Mouse (Mus musculus): Measurements from ENCODE around the gene Pakap.

Pakap gene

GRCm38 (mm10) chr4:57574181-57574580 is 6.2 kb downstream of the Pakap start:
- DNase-seq (ENCODE audit: low read depth), result no peak

- no peak for DNase-seq (ENCODE audit: low read depth)
These were observed 6.7 kb downstream of the Pakap start for GRCm38 (mm10) chr4:57574646-57575045.

- no peak for DNase-seq (ENCODE audit: low read depth)
These were observed 7.7 kb downstream of the Pakap start for GRCm38 (mm10) chr4:57575686-57576085.

- DNase-seq (ENCODE audit: low read depth), result no peak
These were observed 8.1 kb downstream of the Pakap start for GRCm38 (mm10) chr4:57576095-57576494.

GRCm38 (mm10) chr4:57579683-57580082 is 11.7 kb downstream of the Pakap start:
- no peak for DNase-seq (ENCODE audit: low read depth)

- DNase-seq (ENCODE audit: low read depth), result no peak
These were observed 17.4 kb downstream of the Pakap start for GRCm38 (mm10) chr4:57585281-57585800.

GRCm38 (mm10) chr4:57586933-57587658 is 19.1 kb downstream of the Pakap start:
- DNase-seq (ENCODE audit: low read depth), result no peak

GRCm38 (mm10) chr4:57588356-57588755 is 20.4 kb downstream of the Pakap start:
- no peak for DNase-seq (ENCODE audit: low read depth)

GRCm38 (mm10) chr4:57592751-57593150 is 24.8 kb downstream of the Pakap start:
- DNase-seq (ENCODE audit: low read depth), result no peak

- no peak for DNase-seq (ENCODE audit: low read depth)
These were observed 32.0 kb downstream of the Pakap start for GRCm38 (mm10) chr4:57599946-57600345.

- no peak for DNase-seq (ENCODE audit: low read depth)
These were observed 32.9 kb downstream of the Pakap start for GRCm38 (mm10) chr4:57600685-57601457.

- DNase-seq (ENCODE audit: low read depth), result no peak
These were observed 33.5 kb downstream of the Pakap start for GRCm38 (mm10) chr4:57601458-57601835.

GRCm38 (mm10) chr4:57601903-57602617 is 34.1 kb downstream of the Pakap start:
- no peak for DNase-seq (ENCODE audit: low read depth)

- DNase-seq (ENCODE audit: low read depth), result no peak
These were observed 38.3 kb downstream of the Pakap start for GRCm38 (mm10) chr4:57606258-57606657.

GRCm38 (mm10) chr4:57607247-57607942 is 39.4 kb downstream of the Pakap start:
- peak; percentile 47 for DNase-seq (ENCODE audit: low read depth)

GRCm38 (mm10) chr4:57611303-57612077 is 43.5 kb downstream of the Pakap start:
- no peak for DNase-seq (ENCODE audit: low read depth)

- DNase-seq (ENCODE audit: low read depth), result no peak
These were observed 44.7 kb downstream of the Pakap start for GRCm38 (mm10) chr4:57612716-57613115.

- DNase-seq (ENCODE audit: low read depth), result no peak
These were observed 46.7 kb downstream of the Pakap start for GRCm38 (mm10) chr4:57614686-57615085.

- DNase-seq (ENCODE audit: low read depth), result no peak
These were observed 50.8 kb downstream of the Pakap start for GRCm38 (mm10) chr4:57618743-57619142.

- DNase-seq (ENCODE audit: low read depth), result no peak
These were observed 54.8 kb downstream of the Pakap start for GRCm38 (mm10) chr4:57622816-57623215.

- DNase-seq (ENCODE audit: low read depth), result no peak
These were observed 56.8 kb downstream of the Pakap start for GRCm38 (mm10) chr4:57624819-57625218.
